Mouse (Mus musculus) megakaryocyte, embryonic 14.5 days (primary cell): ENCODE measurements around the gene Gsta4.

Experiments
- FLI1 ChIP-seq: IDR thresholded peaks from 2 replicates; pipeline ENCODE4 v1.6.1; 2012; ENCODE audit warnings: low read length, inconsistent platforms, mixed read lengths
- GATA1 ChIP-seq: IDR thresholded peaks from 3 replicates; pipeline ENCODE4 v1.6.1; 2012; ENCODE audit warnings: mixed read lengths, low read length, inconsistent platforms, borderline replicate concordance

GRCm38 (mm10) chr9:78197801-78198200, 15.2 kb downstream of the Gsta4 start:
- TF ChIP-seq FLI1 (no peak), GATA1 (no peak)
